Mouse (Mus musculus): ENCODE data around the gene Zc3h12d.

The Zc3h12d gene

DNA sequence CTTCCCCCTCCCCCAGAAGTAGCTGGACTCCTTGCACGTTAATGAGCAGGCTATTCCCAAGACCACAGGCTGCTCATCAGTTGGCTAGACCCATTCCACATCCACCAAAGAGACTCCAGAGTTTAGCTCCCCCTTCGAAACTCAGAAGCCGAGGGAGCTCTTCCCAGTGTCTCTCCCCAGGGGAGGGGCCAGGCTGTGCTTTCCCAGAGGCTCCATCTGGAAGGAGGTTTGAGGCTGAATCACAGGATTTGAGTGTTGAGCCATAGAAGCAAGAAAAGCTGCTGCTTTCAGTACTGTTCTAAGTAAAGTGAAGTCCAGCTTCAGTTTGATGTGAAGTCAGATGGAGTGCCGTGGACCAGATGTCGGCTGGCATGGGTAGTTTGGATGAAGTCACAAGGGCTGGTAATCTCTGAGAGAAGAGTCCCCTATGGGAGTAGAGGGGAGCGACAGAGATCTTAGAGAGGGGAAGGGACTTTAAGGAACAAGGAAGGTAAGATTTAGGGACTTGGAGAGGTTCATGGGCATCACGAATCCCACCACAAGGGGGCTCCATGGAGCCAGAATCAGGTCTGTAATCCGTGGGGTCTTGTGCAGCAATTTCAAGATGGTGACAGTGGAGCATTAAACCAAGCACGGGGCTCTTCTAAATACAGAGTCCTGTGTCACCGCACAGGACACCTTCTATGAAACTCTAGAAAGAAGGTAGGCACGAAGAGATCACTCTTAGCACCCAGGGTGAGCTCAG, 38.5 kb downstream of the Zc3h12d start:
- in situ Hi-C loops (cut with MboI; ENCODE audit: low sequenced_read_pairs): no loop called here

DNA sequence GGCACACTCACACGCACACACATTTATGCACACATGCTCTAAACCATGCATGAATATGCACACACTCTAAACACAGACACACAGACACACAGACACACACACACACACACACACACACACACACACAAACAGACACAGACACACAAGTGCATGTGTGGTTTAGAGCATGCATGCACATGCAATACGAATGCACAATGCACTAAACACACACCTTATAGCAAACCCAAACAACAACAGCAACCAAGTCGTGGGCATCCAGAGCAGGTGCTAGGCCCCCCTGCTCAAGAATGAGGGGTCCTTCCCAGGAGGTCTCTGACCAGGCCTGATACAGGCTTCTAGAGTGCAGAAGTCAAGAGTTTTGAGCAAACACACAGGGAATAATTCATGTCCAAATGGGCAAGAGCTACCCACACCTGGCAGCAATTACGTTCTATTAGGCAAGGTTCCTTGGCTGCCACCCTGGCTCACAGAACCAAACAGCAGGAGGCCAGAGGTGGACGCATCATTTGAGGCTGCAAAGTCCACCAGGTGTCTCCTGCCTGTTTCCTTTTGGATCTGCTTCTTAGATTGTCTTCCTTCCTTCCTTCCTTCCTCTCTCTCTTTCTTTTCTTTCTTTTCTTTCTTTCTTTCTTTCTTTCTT, 39.2 kb downstream of the Zc3h12d start:
- in situ Hi-C loops (cut with MboI; ENCODE audit: low sequenced_read_pairs): no loop called here

DNA sequence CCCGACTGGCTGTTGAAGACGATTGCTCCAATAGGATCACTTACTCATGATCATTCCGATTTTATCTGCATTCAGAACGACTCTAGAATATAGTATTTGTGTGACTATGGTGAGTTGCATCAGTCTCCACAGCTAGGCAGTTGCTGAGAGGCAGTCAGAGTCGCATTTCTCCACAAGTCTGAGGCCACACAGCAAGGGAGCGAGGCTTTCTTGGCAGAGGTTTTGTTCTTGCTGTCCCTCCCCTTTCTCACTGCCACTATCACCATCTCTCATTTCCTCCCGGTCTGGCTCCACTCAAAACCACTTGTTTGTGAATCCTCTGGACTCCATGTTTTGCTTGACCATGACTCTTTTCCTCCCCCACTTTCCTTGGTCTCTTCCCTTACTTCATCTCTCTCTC, 41.9 kb downstream of the Zc3h12d start:
- in situ Hi-C loops (cut with MboI; ENCODE audit: low sequenced_read_pairs): no loop called here

DNA sequence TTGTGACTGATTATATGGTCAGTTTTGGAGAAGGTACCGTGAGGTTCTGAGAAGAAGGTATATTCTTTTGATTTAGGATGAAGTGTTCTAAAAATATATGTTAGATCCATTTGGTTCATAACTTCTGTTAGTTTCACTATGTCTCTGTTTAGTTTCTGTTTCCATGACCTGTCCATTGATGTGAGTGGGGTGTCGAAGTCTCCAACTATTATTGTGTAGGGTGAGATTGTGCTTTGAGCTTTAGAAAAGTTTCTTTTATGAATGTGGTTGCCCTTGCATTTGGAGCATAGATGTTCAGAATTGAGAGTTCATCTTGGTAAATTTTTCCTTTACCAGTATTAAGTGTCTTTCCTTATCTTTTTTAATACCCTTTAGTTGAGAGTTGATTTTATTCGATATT, 48.0 kb downstream of the Zc3h12d start:
- in situ Hi-C loops (cut with MboI; ENCODE audit: low sequenced_read_pairs): loop anchor here (5.0 to 10.0 kb wide), 2 partner anchors 315 to 357 kb away; no protein-coding TSS in a partner anchor

DNA sequence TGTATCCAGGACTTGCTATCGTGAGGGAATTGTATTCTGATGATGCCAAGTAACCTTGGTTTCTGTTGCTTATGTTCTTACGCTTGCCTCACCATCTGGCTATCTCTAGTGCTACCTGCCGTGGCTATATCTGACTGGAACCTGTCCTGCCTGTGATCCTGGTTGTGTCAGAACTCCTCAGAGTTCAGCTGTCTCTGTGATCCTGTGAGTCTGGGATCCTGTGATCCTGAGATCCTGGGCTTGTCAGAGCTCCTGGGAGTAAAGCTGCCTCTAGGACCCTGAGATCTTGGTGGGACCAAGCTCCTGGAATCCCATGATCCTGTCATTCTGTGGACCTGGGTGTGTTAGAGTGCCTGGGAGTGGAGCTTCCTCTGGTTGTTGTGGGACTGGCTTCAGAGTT, 49.7 kb downstream of the Zc3h12d start:
- in situ Hi-C loops (cut with MboI; ENCODE audit: low sequenced_read_pairs): loop anchor here (5.0 to 10.0 kb wide), 2 partner anchors 313 to 355 kb away; no protein-coding TSS in a partner anchor

DNA sequence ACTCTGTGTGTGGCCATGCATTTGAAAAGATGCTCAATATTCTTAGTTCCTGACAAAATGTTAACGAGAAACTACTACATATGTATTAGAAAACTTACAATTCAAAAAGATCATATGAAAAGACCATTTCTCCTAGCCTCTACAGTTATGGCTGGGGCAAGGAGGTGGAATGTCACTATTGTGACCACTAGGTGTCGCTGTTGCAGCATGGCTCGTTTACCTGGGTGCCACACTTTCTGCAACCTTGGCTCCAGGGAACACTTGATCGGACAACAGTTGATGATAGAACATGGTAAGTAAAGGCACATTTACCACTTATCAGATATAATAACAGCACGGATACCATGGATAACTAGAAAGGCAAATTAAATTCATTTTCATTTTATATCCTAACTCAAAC, 51.3 kb downstream of the Zc3h12d start:
- in situ Hi-C loops (cut with MboI; ENCODE audit: low sequenced_read_pairs): loop anchor here (5.0 to 10.0 kb wide), 2 partner anchors 311 to 354 kb away; no protein-coding TSS in a partner anchor

DNA sequence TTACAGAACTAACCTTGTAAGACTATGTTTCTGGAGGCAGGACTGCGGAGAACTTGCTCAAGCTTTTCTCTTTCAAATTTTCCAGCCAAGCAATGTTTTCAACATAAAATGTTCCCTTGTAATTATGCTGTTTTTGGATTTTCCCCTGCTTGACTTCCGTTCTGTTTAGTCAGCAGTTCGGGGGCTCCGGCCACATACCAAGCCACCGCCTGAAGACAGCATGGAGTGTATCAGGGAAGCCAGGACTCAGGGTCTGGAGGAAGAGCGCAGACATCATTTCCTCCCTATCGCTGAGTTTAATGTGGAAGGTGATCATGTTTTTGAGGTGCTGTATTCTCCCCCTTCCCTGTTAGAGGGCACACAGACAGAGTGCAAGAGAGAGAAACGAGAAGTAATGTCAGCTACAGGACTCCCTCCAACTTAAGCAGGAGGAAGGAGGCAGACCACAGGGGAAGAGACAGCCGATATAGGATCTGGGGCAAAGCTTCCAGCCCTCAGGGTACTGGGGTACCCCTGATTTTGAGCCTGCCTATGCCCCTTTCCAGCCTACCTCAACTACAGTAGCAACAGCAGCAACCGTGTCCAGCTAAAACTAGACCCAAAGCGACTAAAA, 56.1 kb downstream of the Zc3h12d start:
- in situ Hi-C loops (cut with MboI; ENCODE audit: low sequenced_read_pairs): loop anchor here (10.0 kb wide), 1 partner anchor 306 kb away; no protein-coding TSS in a partner anchor

DNA sequence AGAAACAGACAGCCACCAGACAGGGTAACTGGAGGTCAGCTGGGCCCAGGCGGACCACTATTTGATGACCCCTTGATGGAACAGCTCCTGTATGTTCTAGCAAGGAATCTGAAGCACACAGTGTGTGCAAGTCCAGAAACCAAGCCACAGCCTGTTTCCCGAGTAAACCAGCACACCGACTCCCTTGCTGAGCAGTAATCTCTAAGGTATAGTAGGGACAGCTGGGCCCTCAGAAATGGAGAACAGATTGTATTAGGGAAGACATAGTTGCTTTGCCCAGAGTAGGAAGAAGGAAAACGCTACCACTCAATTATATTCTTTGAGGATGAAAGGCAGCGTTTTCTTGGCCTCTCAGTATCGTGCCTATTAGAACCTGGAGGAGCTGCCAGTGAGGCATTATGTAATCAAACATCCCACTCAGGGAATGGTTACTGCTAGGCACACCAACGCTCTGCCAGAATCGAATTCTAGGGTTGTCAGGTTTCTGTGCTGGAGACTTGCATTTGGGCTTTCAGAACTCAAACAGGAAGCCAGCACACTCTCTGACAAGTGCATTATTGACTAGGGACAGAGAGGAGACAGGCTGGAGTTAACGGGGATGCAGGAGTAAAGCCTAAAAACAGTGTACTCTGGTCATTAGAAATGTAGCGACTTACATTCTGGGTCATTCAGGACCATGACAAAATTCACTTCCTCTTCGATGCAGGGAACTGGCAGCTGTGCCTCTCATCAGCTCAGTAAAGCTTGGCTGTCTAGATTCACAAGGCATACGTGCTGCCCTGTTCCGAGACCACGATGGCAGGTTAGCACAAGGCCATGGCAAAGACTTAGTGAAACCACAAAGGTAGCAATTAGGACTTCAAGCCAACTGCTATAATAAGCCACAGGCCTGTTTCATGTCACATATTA, 68.7 kb downstream of the Zc3h12d start:
- in situ Hi-C loops (cut with MboI; ENCODE audit: low sequenced_read_pairs): no loop called here

DNA sequence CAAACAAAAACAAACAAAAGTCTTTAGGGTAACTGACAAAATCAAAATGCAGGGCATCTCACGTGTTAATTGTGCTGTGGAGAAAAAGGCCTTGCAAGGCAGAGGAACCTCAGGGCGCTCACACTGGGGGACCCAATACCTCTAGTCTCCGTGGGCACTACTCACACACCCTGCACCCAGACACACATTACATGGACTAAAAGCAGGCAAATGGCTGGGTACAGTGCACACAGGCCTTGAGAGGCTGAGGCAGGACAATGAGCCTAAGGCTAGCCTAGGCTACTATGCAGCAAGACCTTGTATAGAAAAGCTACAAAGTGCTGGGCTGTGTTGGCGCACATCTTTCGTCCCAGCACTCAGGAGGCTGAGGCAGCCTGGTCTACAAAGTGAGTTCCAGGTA, 71.9 kb downstream of the Zc3h12d start:
- in situ Hi-C loops (cut with MboI; ENCODE audit: low sequenced_read_pairs): no loop called here

DNA sequence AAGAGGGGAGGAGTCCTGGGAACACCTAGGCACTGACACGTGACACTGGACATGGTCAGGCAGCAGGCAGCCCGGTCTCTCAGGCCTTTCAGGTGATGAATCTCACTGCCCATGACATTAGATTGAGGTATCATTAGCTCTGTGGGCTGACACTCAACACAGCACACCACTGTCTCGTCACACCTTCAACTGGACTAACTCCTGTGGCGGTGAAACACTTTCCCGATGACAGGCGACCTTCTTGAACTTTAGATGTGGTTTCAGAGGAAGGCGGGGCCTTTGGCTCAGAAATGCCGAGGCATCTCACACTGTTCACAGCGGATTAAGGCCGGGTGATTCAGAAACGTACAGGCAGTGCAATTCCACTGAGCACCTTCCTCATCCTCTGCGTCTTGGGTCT, 74.9 kb downstream of the Zc3h12d start:
- in situ Hi-C loops (cut with MboI; ENCODE audit: low sequenced_read_pairs): no loop called here

DNA sequence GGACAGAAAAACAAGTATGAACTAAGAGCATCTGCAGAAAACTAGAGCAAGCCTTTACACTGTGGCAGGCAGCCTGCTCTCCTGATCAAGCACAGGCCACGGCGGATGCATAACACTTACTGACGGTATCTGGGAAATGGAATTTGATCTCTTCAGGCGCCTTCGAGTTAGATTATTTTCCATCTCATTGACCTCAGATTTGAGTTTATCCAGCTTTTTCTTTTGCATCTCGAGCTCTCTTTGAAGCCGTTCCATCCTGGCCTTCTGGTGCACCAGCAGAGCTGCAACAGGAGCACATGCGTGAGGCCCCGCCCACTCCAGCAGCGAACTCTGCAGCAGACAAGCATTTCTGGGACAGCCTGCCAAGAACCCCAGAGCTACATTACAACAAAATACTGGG, 79.0 kb downstream of the Zc3h12d start:
- in situ Hi-C loops (cut with MboI; ENCODE audit: low sequenced_read_pairs): no loop called here
